19 mouse cellular contexts compared by ENCODE assay signal in genomic region chr6:6855746-6856185, GRCm38 (mm10). TPM values are rescaled to one million over a fixed set of nuclear protein-coding genes. Genes with fewer than 3 reads are reported as not detected.
DNase-seq lines count a peak whose midpoint lies in the region; ATAC-seq lines count a peak whose summit lies in the region.
"Had no signal": no experiment of that assay in that cellular context is flagged by ENCODE, and none has a peak within 500 bp of the region (broad histone marks: within the 10 kb centered on the region; RNA-seq: fewer than 3 reads in every experiment).

No protein-coding gene starts in this region.

- H3K36me3 ChIP-seq in lung, embryonic 15.5 days, result no peaks in the 10 kb centered on the region
- H3K36me3 ChIP-seq in forebrain, embryonic 10.5 days (replicated peaks), result no peaks in the 10 kb centered on the region
- H3K36me3 ChIP-seq in limb, embryonic 12.5 days, result no peaks in the 10 kb centered on the region
- H3K36me3 ChIP-seq in neural tube, embryonic 11.5 days (ENCODE audit: control insufficient read depth, insufficient read depth, low read length), result no peaks in the 10 kb centered on the region
- H3K36me3 ChIP-seq: midbrain, embryonic 12.5 days; stomach, embryonic 15.5 days had no signal

- peaks cover 98% of the 10 kb centered on the region for H3K27me3 ChIP-seq in lung, embryonic 15.5 days
- H3K27me3 ChIP-seq in forebrain, embryonic 10.5 days (ENCODE audit: poor library complexity, severe bottlenecking), result peaks cover 100% of the 10 kb centered on the region
- H3K27me3 ChIP-seq in limb, embryonic 12.5 days, result peaks cover 96% of the 10 kb centered on the region
- peaks cover 98% of the 10 kb centered on the region for H3K27me3 ChIP-seq in neural tube, embryonic 11.5 days (ENCODE audit: control insufficient read depth, insufficient read depth, low read length)

- H3K27ac ChIP-seq in lung, embryonic 15.5 days, result no peak overlapping the region
- no peak overlapping the region for H3K27ac ChIP-seq in forebrain, embryonic 10.5 days
- no peak overlapping the region for H3K27ac ChIP-seq in limb, embryonic 12.5 days
- no peak overlapping the region for H3K27ac ChIP-seq in neural tube, embryonic 11.5 days (ENCODE audit: low read depth, low read length)
- H3K27ac ChIP-seq: midbrain, embryonic 12.5 days; stomach, embryonic 15.5 days had no signal

- H3K9ac ChIP-seq in lung, embryonic 15.5 days, result no peak overlapping the region
- H3K9ac ChIP-seq in limb, embryonic 12.5 days (replicated peaks), result no peak overlapping the region
- no peak overlapping the region for H3K9ac ChIP-seq in neural tube, embryonic 11.5 days (ENCODE audit: low read length)
- H3K9ac ChIP-seq: midbrain, embryonic 12.5 days; stomach, embryonic 15.5 days had no signal

- peaks cover 8% of the 10 kb centered on the region; the same call in 1 of the 2 replicates for H3K4me1 ChIP-seq in lung, embryonic 15.5 days
- H3K4me1 ChIP-seq in forebrain, embryonic 10.5 days, result peaks cover 31% of the 10 kb centered on the region
- H3K4me1 ChIP-seq in limb, embryonic 12.5 days (replicated peaks), result peaks cover 38% of the 10 kb centered on the region
- H3K4me1 ChIP-seq in neural tube, embryonic 11.5 days (ENCODE audit: control insufficient read depth, insufficient read depth, low read length), result peaks cover under 1% of the 10 kb centered on the region; the same call in 1 of the 2 replicates

- H3K4me3 ChIP-seq in lung, embryonic 15.5 days, result no peak overlapping the region
- H3K4me3 ChIP-seq in forebrain, embryonic 10.5 days, result peak overlapping the region; percentile 30
- peak overlapping the region; percentile 13; the same call in 1 of the 2 replicates for H3K4me3 ChIP-seq in limb, embryonic 12.5 days (replicated peaks)
- H3K4me3 ChIP-seq in neural tube, embryonic 11.5 days (ENCODE audit: low read depth, low read length), result no peak overlapping the region
- H3K4me3 ChIP-seq: midbrain, embryonic 12.5 days; stomach, embryonic 15.5 days had no signal

- 2% methylated on average over 10 of the region's 10 CpGs for WGBS in lung, embryonic 15.5 days
- WGBS in forebrain, embryonic 10.5 days, result 0% methylated on average over 10 of the region's 10 CpGs
- 0% methylated on average over 10 of the region's 10 CpGs for WGBS in limb, embryonic 12.5 days
- 0% methylated on average over 10 of the region's 10 CpGs for WGBS in neural tube, embryonic 11.5 days

- H3K9me3 ChIP-seq in lung, embryonic 15.5 days, result no peaks in the 10 kb centered on the region
- H3K9me3 ChIP-seq in forebrain, embryonic 10.5 days, result no peaks in the 10 kb centered on the region
- H3K9me3 ChIP-seq in limb, embryonic 12.5 days, result no peaks in the 10 kb centered on the region
- H3K9me3 ChIP-seq in neural tube, embryonic 11.5 days (ENCODE audit: control insufficient read depth, low read length), result no peaks in the 10 kb centered on the region
- H3K9me3 ChIP-seq: midbrain, embryonic 12.5 days; stomach, embryonic 15.5 days had no signal

- H3K4me2 ChIP-seq in lung, embryonic 15.5 days, result no peak overlapping the region
- peak overlapping the region; percentile 46 for H3K4me2 ChIP-seq in limb, embryonic 12.5 days
- H3K4me2 ChIP-seq in neural tube, embryonic 11.5 days (ENCODE audit: low read depth), result no peak overlapping the region
- H3K4me2 ChIP-seq: midbrain, embryonic 12.5 days; stomach, embryonic 15.5 days had no signal

- DNase-seq in lung, postnatal 4 days, result no peak
- no peak for DNase-seq in forebrain, embryonic 10.5 days (ENCODE audit: extremely low spot score, low spot score)
- DNase-seq in neural tube, embryonic 11.5 days (ENCODE audit: low spot score), result peak; percentile 22
- DNase-seq: adrenal gland, adult 2 months; gastrocnemius, postnatal 25 days; kidney, postnatal 14 days; right cerebral cortex, postnatal 4 days; thymus, postnatal 4 days had no signal

- 0 out of 2 replicates have a peak, but pooled peaks have one; percentile 52 for ATAC-seq in lung, embryonic 15.5 days (ENCODE audit: borderline replicate concordance, extremely low read depth, low FRiP score, low TSS enrichment)
- ATAC-seq in limb, embryonic 12.5 days (ENCODE audit: insufficient number of reproducible peaks, insufficient read depth, low FRiP score, low TSS enrichment, low read depth), result no peak
- ATAC-seq in neural tube, embryonic 11.5 days (ENCODE audit: insufficient read depth, low FRiP score, low TSS enrichment), result no peak
- ATAC-seq in activated CD4-positive, CD25-positive, alpha-beta regulatory T cell, adult 4 months, result no peak
- ATAC-seq in erythroid progenitor cell, adult 5-6 weeks (replicated peaks; ENCODE audit: low FRiP score, poor library complexity, severe bottlenecking), result no peak
- ATAC-seq: lung, postnatal 0 days; Patski had no signal

RNA-seq across cellular contexts. Expression of gene Dlx6, which starts 7.4 kb away (rescaled TPM):
- polyA plus RNA-seq in lung, embryonic 15.5 days (2015; fragmentation: Nextera tagmentation; extraction: Ambion mirVana), result not detected in 2 replicates
- 0.95 and 1.1 TPM in 2 replicates for polyA plus RNA-seq in forebrain, embryonic 10.5 days (2016; fragmentation: Nextera tagmentation; extraction: Ambion mirVana)
- 2.2 and 2.5 TPM in 2 replicates for polyA plus RNA-seq in limb, embryonic 12.5 days (2016; fragmentation: Nextera tagmentation; extraction: Ambion mirVana)
- polyA plus RNA-seq in neural tube, embryonic 11.5 days (2014; fragmentation: Nextera tagmentation; extraction: Ambion mirVana), result not detected in 2 replicates
- polyA plus RNA-seq in activated CD4-positive, CD25-positive, alpha-beta regulatory T cell, adult 4 months (2017; shearing (Covaris generic)), result not detected
- total RNA-seq in erythroid progenitor cell, adult 5-6 weeks (2015; ENCODE audit: low replicate concordance), result not detected in 2 replicates
- total RNA-seq in erythroid progenitor cell, adult 5-6 weeks (2017; ENCODE audit: low replicate concordance), result not detected in 2 replicates
- total RNA-seq: adrenal gland, adult 2 months; gastrocnemius, postnatal 25 days; liver, adult 2 months; neutrophil, adult 5-6 weeks had no signal
- polyA plus RNA-seq: adrenal gland, adult 2 months; heart, embryonic 14.5 days; liver, adult 2 months; lung, postnatal 0 days had no signal

RNA-seq across cellular contexts. Expression of gene Dlx5, which starts 26.1 kb away (rescaled TPM):
- 0.20 and 0.27 TPM in 2 replicates for polyA plus RNA-seq in lung, embryonic 15.5 days (2015; fragmentation: Nextera tagmentation; extraction: Ambion mirVana)
- 17.5 and 18.5 TPM in 2 replicates for polyA plus RNA-seq in forebrain, embryonic 10.5 days (2016; fragmentation: Nextera tagmentation; extraction: Ambion mirVana)
- polyA plus RNA-seq in limb, embryonic 12.5 days (2016; fragmentation: Nextera tagmentation; extraction: Ambion mirVana), result 33.9 and 42.5 TPM in 2 replicates
- 0.74 and 0.97 TPM in 2 replicates for polyA plus RNA-seq in neural tube, embryonic 11.5 days (2014; fragmentation: Nextera tagmentation; extraction: Ambion mirVana)
- polyA plus RNA-seq in activated CD4-positive, CD25-positive, alpha-beta regulatory T cell, adult 4 months (2017; shearing (Covaris generic)), result not detected
- total RNA-seq in erythroid progenitor cell, adult 5-6 weeks (2015; ENCODE audit: low replicate concordance), result not detected in 2 replicates
- 0.64 TPM in 1 of 2 replicates, not detected in the other for total RNA-seq in erythroid progenitor cell, adult 5-6 weeks (2017; ENCODE audit: low replicate concordance)
- total RNA-seq: gastrocnemius, postnatal 25 days; liver, adult 2 months; neutrophil, adult 5-6 weeks had no signal
- polyA plus RNA-seq: liver, adult 2 months; lung, postnatal 0 days had no signal

Comparison
In these comparisons a context has a peak if more than half of its experiments do, and no peak if none do; other contexts are left out.
1. H3K4me3 ChIP-seq: peak in forebrain, embryonic 10.5 days (single experiment) and limb, embryonic 12.5 days (single experiment); none in lung, embryonic 15.5 days (single experiment) and neural tube, embryonic 11.5 days (single experiment).